Mouse (Mus musculus): ENCODE results near the gene Arhgap8.
"Not testable (repeated sequence)": the region's sequence is repeated elsewhere in the genome, so short reads cannot be mapped to it uniquely, and the experiment has no call there.

The Arhgap8 gene

GRCm38 (mm10) chr15:84698189-84698588, 21.7 kb upstream of the Arhgap8 start:
- no peak for DNase-seq (ENCODE audit: low spot score)

GRCm38 (mm10) chr15:84700147-84700794, 19.6 kb upstream of the Arhgap8 start:
- DNase-seq (ENCODE audit: low spot score), result peak; percentile 61

- peak; percentile 45 for DNase-seq (ENCODE audit: low spot score)
Observed at GRCm38 (mm10) chr15:84701947-84702346, 17.9 kb upstream of the Arhgap8 start.

GRCm38 (mm10) chr15:84702391-84703345, 17.2 kb upstream of the Arhgap8 start:
- DNase-seq (ENCODE audit: low spot score), result no peak

- DNase-seq (ENCODE audit: low spot score), result no peak
Observed at GRCm38 (mm10) chr15:84703992-84704391, 15.9 kb upstream of the Arhgap8 start.

GRCm38 (mm10) chr15:84705351-84705901, 14.4 kb upstream of the Arhgap8 start:
- no peak for DNase-seq (ENCODE audit: low spot score)

- no peak for DNase-seq (ENCODE audit: low spot score)
Observed at GRCm38 (mm10) chr15:84706983-84707619, 12.8 kb upstream of the Arhgap8 start.

- no peak for DNase-seq (ENCODE audit: low spot score)
Observed at GRCm38 (mm10) chr15:84712566-84713405, 7.1 kb upstream of the Arhgap8 start.

- DNase-seq (ENCODE audit: low spot score), result peak; percentile 68
Observed at GRCm38 (mm10) chr15:84714730-84715129, 5.1 kb upstream of the Arhgap8 start.

GRCm38 (mm10) chr15:84715132-84715531, 4.7 kb upstream of the Arhgap8 start:
- no peak for DNase-seq (ENCODE audit: low spot score)

- DNase-seq (ENCODE audit: low spot score), result not testable (repeated sequence)
Observed at GRCm38 (mm10) chr15:84717570-84718270, 2.1 kb upstream of the Arhgap8 start.

GRCm38 (mm10) chr15:84718785-84719184, 1.1 kb upstream of the Arhgap8 start:
- no peak for DNase-seq (ENCODE audit: low spot score)

GRCm38 (mm10) chr15:84720291-84721204, 696 bp downstream of the Arhgap8 start:
- DNase-seq (ENCODE audit: low spot score), result peak; percentile 41

- DNase-seq (ENCODE audit: low spot score), result not testable (repeated sequence)
Observed at GRCm38 (mm10) chr15:84723656-84724055, 3.8 kb downstream of the Arhgap8 start.

- DNase-seq (ENCODE audit: low spot score), result no peak
Observed at GRCm38 (mm10) chr15:84724199-84724598, 4.3 kb downstream of the Arhgap8 start.

GRCm38 (mm10) chr15:84729685-84730084, 9.8 kb downstream of the Arhgap8 start:
- peak; percentile 17 for DNase-seq (ENCODE audit: low spot score)

GRCm38 (mm10) chr15:84730893-84731292, 11.0 kb downstream of the Arhgap8 start:
- no peak for DNase-seq (ENCODE audit: low spot score)

GRCm38 (mm10) chr15:84731676-84732424, 12.0 kb downstream of the Arhgap8 start:
- no peak for DNase-seq (ENCODE audit: low spot score)

GRCm38 (mm10) chr15:84732425-84732749, 12.5 kb downstream of the Arhgap8 start:
- DNase-seq (ENCODE audit: low spot score), result no peak
